Mouse (Mus musculus): ENCODE results near the gene Bicc1. TPM values are rescaled to one million over a fixed set of nuclear protein-coding genes. Genes with fewer than 3 reads are reported as not detected.
A peak's percentile ranks its signal among the peaks of the same experiment; 100 is the strongest.

Bicc1 gene
- 1 to 10 TPM; 4.4 to 5.2 TPM for total RNA-seq (2021)
- long read RNA-seq, experiment 1, full-length matches to known transcripts, result 1 of 9 reads
- long read RNA-seq, experiment 1, partial matches to known transcripts, result 0 of 9 reads
- long read RNA-seq, experiment 1, other reads (novel, unspliced or antisense), result 8 of 9 reads
- long read RNA-seq, experiment 2, full-length matches to known transcripts, result 1 of 10 reads
- long read RNA-seq, experiment 2, partial matches to known transcripts, result 1 of 10 reads
- long read RNA-seq, experiment 2, other reads (novel, unspliced or antisense), result 8 of 10 reads

- no peak for TF ChIP-seq CTCF (conservative IDR thresholded peaks at IDR 0.05)
- DNase-seq (ENCODE audit: low spot score in 2 of 2), result no peak
- H3K4me3 ChIP-seq, result peak within 1 kb of the TSS; percentile 80
- H3K27ac ChIP-seq, result peak within 1 kb of the TSS; percentile 71
Measured at GRCm38 (mm10) chr10:71159676-71160235, at the start of gene Bicc1. TSS of gene Bicc1 (minus strand) at chr10:71159700.

DNA sequence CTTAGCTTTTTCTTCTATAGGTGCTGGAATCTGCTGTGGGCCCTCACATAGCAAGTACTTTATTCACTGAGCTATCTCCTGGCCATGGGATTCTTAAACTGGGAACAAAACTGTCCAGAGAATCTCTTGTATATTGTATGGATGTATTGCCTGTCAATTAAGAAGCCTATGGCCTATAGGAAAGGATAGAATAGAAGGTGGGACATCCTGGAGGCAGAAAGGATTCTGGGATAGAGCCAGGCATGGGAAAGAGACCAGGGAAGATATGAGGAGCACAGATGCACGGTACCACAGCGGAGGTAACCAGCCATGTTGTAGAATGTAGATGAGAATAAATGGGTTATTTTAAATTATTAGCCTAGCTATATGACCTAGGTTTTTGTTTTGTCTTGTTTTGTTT is 42.0 kb upstream of the Bicc1 start:
- no peak overlapping the region for H3K4me3 ChIP-seq
- TF ChIP-seq CTCF (conservative IDR thresholded peaks at IDR 0.05), result no peak
- DNase-seq (ENCODE audit: low spot score in 2 of 2), result no peak
- peak overlapping the region; percentile 86 for H3K27ac ChIP-seq

DNA sequence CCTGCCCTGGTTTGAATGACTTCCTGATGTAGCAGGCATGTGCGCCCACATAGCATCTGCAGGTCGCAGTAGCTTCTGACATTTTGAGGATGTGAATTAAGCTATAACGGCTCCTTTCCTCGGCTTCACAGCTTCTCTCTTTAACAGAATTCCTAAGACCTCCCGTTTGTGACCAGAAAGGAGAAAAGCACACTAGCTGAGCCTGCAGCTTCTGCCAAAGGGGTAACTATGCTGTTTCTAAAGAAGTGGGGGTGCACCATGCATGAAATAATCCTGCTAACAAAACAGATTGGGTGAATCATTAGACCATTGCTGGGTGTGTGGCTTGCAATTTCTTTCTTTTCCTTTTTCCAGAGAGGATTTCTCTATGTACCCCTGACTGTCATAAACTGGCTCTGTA is 41.5 kb upstream of the Bicc1 start:
- no peak for TF ChIP-seq CTCF (conservative IDR thresholded peaks at IDR 0.05)
- DNase-seq (ENCODE audit: low spot score in 2 of 2), result peak; percentile 22 to 26
- peak overlapping the region; percentile 86 for H3K27ac ChIP-seq
- peak overlapping the region; percentile 18; the same call in 1 of the 2 replicates for H3K4me3 ChIP-seq

DNA sequence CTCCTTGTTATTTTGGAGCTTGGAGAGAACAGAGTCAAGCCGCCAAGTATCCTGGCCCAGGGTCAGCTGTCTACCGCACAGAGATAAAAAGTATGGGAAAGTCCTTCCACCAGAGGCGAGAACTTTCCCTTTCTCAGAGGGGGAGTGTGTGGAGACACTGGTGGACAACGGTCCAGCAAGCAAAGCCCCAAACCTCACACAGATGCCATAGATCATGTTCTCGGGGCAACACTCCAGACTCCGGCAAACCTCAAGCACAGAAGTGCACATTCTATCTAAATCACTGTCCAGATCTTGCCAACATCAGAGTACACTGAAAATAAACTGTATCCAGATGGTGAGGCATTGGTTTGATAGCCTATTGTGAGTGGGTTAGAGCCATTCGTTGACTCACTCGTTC is 39.2 kb upstream of the Bicc1 start:
- Histone ChIP-seq H3K27ac (no peak overlapping the region), H3K4me3 (no peak overlapping the region)
- no peak for TF ChIP-seq CTCF (conservative IDR thresholded peaks at IDR 0.05)
- no peak for DNase-seq (ENCODE audit: low spot score in 2 of 2)

DNA sequence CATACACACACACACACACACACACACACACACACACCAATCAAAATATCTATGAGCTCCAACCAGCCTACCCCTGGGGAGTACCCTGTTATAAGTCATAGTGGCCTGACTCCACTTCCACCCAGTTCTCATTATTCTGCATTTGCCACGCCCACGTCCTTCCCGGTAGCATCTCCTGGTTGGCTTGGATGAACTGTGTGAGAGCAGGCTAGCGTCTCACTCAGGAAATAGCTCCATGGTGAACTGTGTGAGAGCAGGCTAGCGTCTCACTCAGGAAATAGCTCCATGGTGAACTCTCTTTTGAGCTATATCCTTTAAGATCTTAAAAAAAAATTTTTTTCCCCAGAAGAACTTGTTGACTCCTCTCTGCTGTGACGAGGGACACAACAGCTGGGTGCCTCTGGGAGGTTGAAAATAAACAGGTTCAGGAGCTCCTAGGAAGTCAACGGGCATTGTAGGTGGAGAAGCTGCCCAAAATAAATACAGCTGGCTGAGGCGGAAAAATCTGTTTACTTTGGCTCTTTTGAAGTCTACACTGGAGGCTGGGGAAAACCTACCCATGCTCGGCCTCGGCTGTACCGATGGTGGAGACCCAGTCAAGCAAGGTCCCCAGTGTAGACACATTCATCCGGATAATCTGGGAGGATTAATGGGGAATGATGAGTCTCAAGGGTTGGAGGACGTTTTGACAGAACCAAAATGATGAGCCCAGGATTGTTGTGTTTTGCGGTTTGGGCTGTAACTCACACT is 37.7 kb upstream of the Bicc1 start:
- TF ChIP-seq CTCF (conservative IDR thresholded peaks at IDR 0.05), result no peak

GRCm38 (mm10) chr10:71195501-71195900 is 36.0 kb upstream of the Bicc1 start:
- TF ChIP-seq CTCF (conservative IDR thresholded peaks at IDR 0.05), result no peak
- Histone ChIP-seq H3K4me3 (no peak overlapping the region), H3K27ac (no peak overlapping the region)
- no peak for DNase-seq (ENCODE audit: low spot score in 2 of 2)

More for the DNA sequence above, 37.7 kb upstream of the Bicc1 start:
- H3K27ac ChIP-seq, result no peak overlapping the region
- DNase-seq (ENCODE audit: low spot score in 2 of 2), result no peak
- no peak overlapping the region for H3K4me3 ChIP-seq

DNA sequence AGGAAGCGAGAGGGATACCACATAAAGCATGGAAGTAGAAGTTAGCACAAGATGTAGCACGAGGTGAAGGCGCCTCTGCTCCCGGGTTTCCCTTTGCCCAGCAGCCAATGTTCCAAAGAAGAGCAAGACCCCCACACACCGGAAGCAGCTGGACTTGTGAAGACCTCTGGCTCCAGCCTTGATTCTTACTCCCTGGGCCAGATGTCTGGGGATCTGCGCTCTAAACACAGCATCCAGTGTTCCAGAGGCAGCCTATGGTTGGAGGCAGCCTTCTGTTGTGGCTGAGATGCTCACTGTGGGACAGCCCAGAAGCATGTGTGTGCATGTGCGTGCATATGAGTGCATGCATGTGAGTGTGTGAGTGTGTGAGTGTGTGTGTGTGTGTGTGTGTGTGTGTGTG is 35.2 kb upstream of the Bicc1 start:
- no peak overlapping the region for H3K4me3 ChIP-seq
- no peak for DNase-seq (ENCODE audit: low spot score in 2 of 2)
- TF ChIP-seq CTCF (conservative IDR thresholded peaks at IDR 0.05), result no peak
- no peak overlapping the region for H3K27ac ChIP-seq

DNA sequence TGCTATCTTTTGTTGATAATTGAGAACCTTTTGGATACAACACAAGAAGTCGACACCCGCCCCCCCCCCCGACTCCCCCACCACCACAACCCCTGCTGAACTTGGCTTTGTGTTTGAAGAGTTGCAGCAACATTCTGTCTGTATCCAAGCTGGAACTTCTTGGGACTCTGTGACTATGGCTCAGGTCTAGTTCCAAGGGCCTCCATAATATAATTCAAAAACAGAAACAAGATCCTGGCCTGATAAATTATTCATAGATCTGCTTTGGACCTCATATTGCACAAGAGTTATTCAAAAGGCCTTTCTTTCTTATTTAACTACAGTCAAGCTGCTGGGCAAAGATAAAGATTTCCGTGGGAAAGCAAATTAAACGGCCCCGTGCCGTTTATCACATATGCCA is 33.8 kb upstream of the Bicc1 start:
- no peak for TF ChIP-seq CTCF (conservative IDR thresholded peaks at IDR 0.05)
- Histone ChIP-seq H3K4me3 (no peak overlapping the region), H3K27ac (no peak overlapping the region)
- no peak for DNase-seq (ENCODE audit: low spot score in 2 of 2)

DNA sequence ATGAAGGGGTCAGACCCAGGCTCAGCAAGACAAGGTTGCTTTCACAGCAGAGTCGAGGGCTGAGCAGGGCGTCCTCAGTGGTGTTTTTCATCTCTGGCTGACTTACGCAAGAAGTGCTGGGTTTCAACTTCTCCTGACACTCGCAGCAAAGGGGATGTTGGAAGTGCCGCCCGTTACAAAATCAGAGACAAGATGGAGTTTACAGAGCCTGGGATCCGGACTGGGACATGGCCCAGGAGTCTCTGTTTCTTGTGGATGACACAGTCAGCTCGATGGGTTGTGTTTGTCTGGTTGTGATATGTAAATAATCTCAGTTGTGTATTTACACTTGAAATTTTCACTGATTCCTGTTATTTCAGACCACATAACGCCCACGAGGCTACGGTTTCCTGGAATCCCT is 33.4 kb upstream of the Bicc1 start:
- no peak for DNase-seq (ENCODE audit: low spot score in 2 of 2)
- TF ChIP-seq CTCF (conservative IDR thresholded peaks at IDR 0.05), result no peak
- H3K4me3 ChIP-seq, result peak overlapping the region; percentile 9; the same call in 1 of the 2 replicates

GRCm38 (mm10) chr10:71188681-71189080 is 29.2 kb upstream of the Bicc1 start:
- Histone ChIP-seq H3K27ac (no peak overlapping the region), H3K4me3 (no peak overlapping the region)
- no peak for DNase-seq (ENCODE audit: low spot score in 2 of 2)
- TF ChIP-seq CTCF (conservative IDR thresholded peaks at IDR 0.05), result no peak

More for the DNA sequence above, 33.4 kb upstream of the Bicc1 start:
- no peak overlapping the region for H3K27ac ChIP-seq

GRCm38 (mm10) chr10:71185059-71185458 is 25.6 kb upstream of the Bicc1 start:
- DNase-seq (ENCODE audit: low spot score in 2 of 2), result no peak
- H3K4me3 ChIP-seq, result no peak overlapping the region

DNA sequence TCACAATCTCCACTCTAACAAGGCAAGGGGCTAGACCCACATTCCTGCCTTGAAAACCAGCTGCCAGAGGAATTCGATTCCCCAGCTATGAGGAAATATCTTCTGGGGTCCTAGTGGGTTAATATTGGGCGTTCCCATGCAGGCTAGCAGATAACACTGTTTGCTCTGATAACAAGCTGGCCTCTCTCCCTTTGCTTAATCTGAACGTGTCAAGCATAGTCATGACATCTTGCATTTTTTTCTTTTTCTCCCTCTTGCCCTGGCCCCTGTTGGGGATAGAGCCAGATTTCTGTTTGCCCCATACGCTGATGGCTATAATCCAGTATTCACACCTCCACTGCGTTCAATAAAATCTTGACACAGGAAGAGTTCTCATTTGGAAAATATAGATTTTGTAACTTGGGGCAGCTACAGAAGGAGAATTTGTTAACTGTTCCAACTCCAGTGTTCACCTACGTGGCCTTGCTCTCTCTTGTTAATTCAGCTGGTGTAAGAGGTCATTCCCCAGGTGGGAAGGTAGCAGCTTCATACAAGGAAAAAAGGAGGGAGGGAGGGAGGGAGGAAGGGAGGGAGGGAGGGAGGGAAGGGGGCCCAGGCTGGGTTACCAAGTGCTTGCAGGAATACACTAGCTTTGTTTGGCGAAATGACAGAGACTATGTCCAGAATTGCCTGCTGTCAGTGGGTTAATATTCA is 24.0 kb upstream of the Bicc1 start:
- DNase-seq (ENCODE audit: low spot score in 2 of 2), result no peak
- TF ChIP-seq CTCF (conservative IDR thresholded peaks at IDR 0.05), result no peak
- no peak overlapping the region for H3K27ac ChIP-seq
- H3K4me3 ChIP-seq, result no peak overlapping the region

More at GRCm38 (mm10) chr10:71185059-71185458, 25.6 kb upstream of the Bicc1 start:
- no peak for TF ChIP-seq CTCF (conservative IDR thresholded peaks at IDR 0.05)
- no peak overlapping the region for H3K27ac ChIP-seq

DNA sequence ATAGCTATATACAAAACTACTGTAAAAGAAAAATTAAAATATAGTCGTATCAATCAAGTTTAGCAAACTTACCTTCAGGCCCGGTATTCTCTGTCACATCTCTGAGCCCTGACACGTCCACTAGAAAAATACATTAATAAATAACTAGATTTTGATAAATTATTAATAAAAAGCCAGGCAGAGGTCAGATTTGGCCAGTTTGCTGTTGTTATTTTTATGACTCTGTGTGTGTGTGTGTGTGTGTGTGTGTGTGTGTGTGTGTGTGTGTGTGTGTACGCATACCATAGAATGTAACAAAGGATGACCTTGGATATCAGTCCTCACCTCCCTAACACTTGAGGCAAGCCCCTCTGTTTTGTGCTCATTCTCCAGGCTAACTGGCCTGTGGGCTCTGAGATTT is 22.4 kb upstream of the Bicc1 start:
- DNase-seq (ENCODE audit: low spot score in 2 of 2), result no peak

More for the DNA sequence above, 22.4 kb upstream of the Bicc1 start:
- no peak overlapping the region for H3K27ac ChIP-seq
- H3K4me3 ChIP-seq, result no peak overlapping the region
- no peak for TF ChIP-seq CTCF (conservative IDR thresholded peaks at IDR 0.05)
